Mouse (Mus musculus): ENCODE results near the gene Uqcc1. TPM values are rescaled to one million over a fixed set of nuclear protein-coding genes. Genes with fewer than 3 reads are reported as not detected.
A peak's percentile ranks its signal among the peaks of the same experiment; 100 is the strongest.

Uqcc1 gene
- polyA plus RNA-seq, 1 experiment from 2014 or later: 31.7 TPM

- WGBS (ENCODE audit: insufficient replicate concordance): 64% methylated on average over 4 of the region's 4 CpGs
- no peak for ATAC-seq
These were observed 122.7 kb downstream of the Uqcc1 start for GRCm38 (mm10) chr2:155807408-155807807.

GRCm38 (mm10) chr2:155806548-155806947 lies 123.6 kb downstream of the Uqcc1 start:
- no peak overlapping the region for H3K4me3 ChIP-seq (ENCODE audit: low read depth, low read length)
- DNase-seq (no peak), ATAC-seq (no peak)
- no peak overlapping the region for H3K4me2 ChIP-seq (ENCODE audit: low read depth, low read length)
- WGBS (ENCODE audit: insufficient replicate concordance): 66% methylated on average over 5 of the region's 5 CpGs
- TF ChIP-seq EP300 (IDR thresholded peaks at IDR 0.05; ENCODE audit: low read depth) (no peak), CTCF (IDR thresholded peaks at IDR 0.05; ENCODE audit: low read depth) (no peak)
- no peak overlapping the region for H3K9ac ChIP-seq (replicated peaks)
- H3K27me3 ChIP-seq (ENCODE audit: insufficient read depth, low read length): no peaks in the 10 kb centered on the region
- no peak overlapping the region for H3K27ac ChIP-seq (ENCODE audit: low read depth)
- no peaks in the 10 kb centered on the region for H3K4me1 ChIP-seq (ENCODE audit: insufficient read depth)
- H3K36me3 ChIP-seq (replicated peaks; ENCODE audit: insufficient read depth, low read length): no peaks in the 10 kb centered on the region
- no peaks in the 10 kb centered on the region for H3K9me3 ChIP-seq (ENCODE audit: low read length)

More at GRCm38 (mm10) chr2:155807408-155807807, 122.7 kb downstream of the Uqcc1 start:
- no peaks in the 10 kb centered on the region for H3K36me3 ChIP-seq (replicated peaks; ENCODE audit: insufficient read depth, low read length)
- no peaks in the 10 kb centered on the region for H3K27me3 ChIP-seq (ENCODE audit: insufficient read depth, low read length)
- H3K4me1 ChIP-seq (ENCODE audit: insufficient read depth): no peaks in the 10 kb centered on the region
- H3K4me2 ChIP-seq (ENCODE audit: low read depth, low read length): no peak overlapping the region
- no peaks in the 10 kb centered on the region for H3K9me3 ChIP-seq (ENCODE audit: low read length)
- DNase-seq: no peak
- no peak overlapping the region for H3K4me3 ChIP-seq (ENCODE audit: low read depth, low read length)
- H3K27ac ChIP-seq (ENCODE audit: low read depth): no peak overlapping the region
- no peak for TF ChIP-seq EP300 (IDR thresholded peaks at IDR 0.05; ENCODE audit: low read depth)
- no peak for TF ChIP-seq CTCF (IDR thresholded peaks at IDR 0.05; ENCODE audit: low read depth)
- H3K9ac ChIP-seq (replicated peaks): no peak overlapping the region

GRCm38 (mm10) chr2:155805925-155806255 lies 124.2 kb downstream of the Uqcc1 start:
- DNase-seq (no peak), ATAC-seq (no peak)
- H3K27ac ChIP-seq (ENCODE audit: low read depth): no peak overlapping the region
- no peaks in the 10 kb centered on the region for H3K36me3 ChIP-seq (replicated peaks; ENCODE audit: insufficient read depth, low read length)
- no peak overlapping the region for H3K9ac ChIP-seq (replicated peaks)
- no peaks in the 10 kb centered on the region for H3K4me1 ChIP-seq (ENCODE audit: insufficient read depth)
- no peak overlapping the region for H3K4me3 ChIP-seq (ENCODE audit: low read depth, low read length)
- no peaks in the 10 kb centered on the region for H3K9me3 ChIP-seq (ENCODE audit: low read length)
- 0 out of 2 replicates have a peak, but pooled peaks cover 3% of the 10 kb centered on the region for H3K27me3 ChIP-seq (ENCODE audit: insufficient read depth, low read length)
- TF ChIP-seq CTCF (IDR thresholded peaks at IDR 0.05; ENCODE audit: low read depth) (no peak), EP300 (IDR thresholded peaks at IDR 0.05; ENCODE audit: low read depth) (no peak)
- 72% methylated on average over 6 of the region's 6 CpGs for WGBS (ENCODE audit: insufficient replicate concordance)
- no peak overlapping the region for H3K4me2 ChIP-seq (ENCODE audit: low read depth, low read length)

- H3K9ac ChIP-seq (replicated peaks): no peak overlapping the region
- H3K36me3 ChIP-seq (replicated peaks; ENCODE audit: insufficient read depth, low read length): no peaks in the 10 kb centered on the region
- ATAC-seq (no peak), DNase-seq (peak; percentile 47)
- no peaks in the 10 kb centered on the region for H3K9me3 ChIP-seq (ENCODE audit: low read length)
- 0 out of 2 replicates have a peak, but pooled peaks cover 3% of the 10 kb centered on the region for H3K27me3 ChIP-seq (ENCODE audit: insufficient read depth, low read length)
- WGBS (ENCODE audit: insufficient replicate concordance): 35% methylated on average over 6 of the region's 6 CpGs
- no peak overlapping the region for H3K4me3 ChIP-seq (ENCODE audit: low read depth, low read length)
- no peak overlapping the region for H3K4me2 ChIP-seq (ENCODE audit: low read depth, low read length)
- no peaks in the 10 kb centered on the region for H3K4me1 ChIP-seq (ENCODE audit: insufficient read depth)
- TF ChIP-seq EP300 (IDR thresholded peaks at IDR 0.05; ENCODE audit: low read depth): no peak
- no peak for TF ChIP-seq CTCF (IDR thresholded peaks at IDR 0.05; ENCODE audit: low read depth)
- no peak overlapping the region for H3K27ac ChIP-seq (ENCODE audit: low read depth)
These were observed 124.7 kb downstream of the Uqcc1 start for GRCm38 (mm10) chr2:155805231-155805924.

- ATAC-seq: no peak
- 61% methylated on average over 5 of the region's 5 CpGs for WGBS (ENCODE audit: insufficient replicate concordance)
- TF ChIP-seq EP300 (IDR thresholded peaks at IDR 0.05; ENCODE audit: low read depth) (no peak), CTCF (IDR thresholded peaks at IDR 0.05; ENCODE audit: low read depth) (no peak)
These were observed 126.1 kb downstream of the Uqcc1 start for GRCm38 (mm10) chr2:155804053-155804452.

GRCm38 (mm10) chr2:155802761-155803160 lies 127.3 kb downstream of the Uqcc1 start:
- Histone ChIP-seq H3K9ac (replicated peaks) (no peak overlapping the region), H3K36me3 (replicated peaks; ENCODE audit: insufficient read depth, low read length) (no peaks in the 10 kb centered on the region), H3K4me1 (ENCODE audit: insufficient read depth) (no peaks in the 10 kb centered on the region), H3K27me3 (ENCODE audit: insufficient read depth, low read length) (0 out of 2 replicates have a peak, but pooled peaks cover 3% of the 10 kb centered on the region), H3K4me3 (ENCODE audit: low read depth, low read length) (no peak overlapping the region), H3K4me2 (ENCODE audit: low read depth, low read length) (no peak overlapping the region), H3K27ac (ENCODE audit: low read depth) (no peak overlapping the region), H3K9me3 (ENCODE audit: low read length) (no peaks in the 10 kb centered on the region)
- peak; percentile 57 for TF ChIP-seq CTCF (IDR thresholded peaks at IDR 0.05; ENCODE audit: low read depth)
- no peak for TF ChIP-seq EP300 (IDR thresholded peaks at IDR 0.05; ENCODE audit: low read depth)
- ATAC-seq: no peak
- no peak for DNase-seq
- WGBS (ENCODE audit: insufficient replicate concordance): 50% methylated on average over 3 of the region's 3 CpGs

More at GRCm38 (mm10) chr2:155804053-155804452, 126.1 kb downstream of the Uqcc1 start:
- H3K36me3 ChIP-seq (replicated peaks; ENCODE audit: insufficient read depth, low read length): no peaks in the 10 kb centered on the region
- no peaks in the 10 kb centered on the region for H3K4me1 ChIP-seq (ENCODE audit: insufficient read depth)
- H3K9ac ChIP-seq (replicated peaks): no peak overlapping the region
- H3K9me3 ChIP-seq (ENCODE audit: low read length): no peaks in the 10 kb centered on the region
- no peak overlapping the region for H3K27ac ChIP-seq (ENCODE audit: low read depth)
- no peak overlapping the region for H3K4me3 ChIP-seq (ENCODE audit: low read depth, low read length)
- H3K27me3 ChIP-seq (ENCODE audit: insufficient read depth, low read length): 0 out of 2 replicates have a peak, but pooled peaks cover 3% of the 10 kb centered on the region
- DNase-seq: no peak
- H3K4me2 ChIP-seq (ENCODE audit: low read depth, low read length): no peak overlapping the region

Measured in liver, postnatal 0 days (tissue).